Mouse (Mus musculus) megakaryocyte-erythroid progenitor cell, adult 5-6 weeks (primary cell): Measurements from ENCODE around the gene Naglu. TPM values are rescaled to one million over a fixed set of nuclear protein-coding genes. Genes with fewer than 3 reads are reported as not detected.

Experiments
- ATAC-seq: replicated peaks from 2 replicates; pipeline ENCODE4 v1.8.0; 2016; ENCODE audit warnings: mild to moderate bottlenecking, inconsistent platforms; ENCODE audit not compliant: severe bottlenecking, poor library complexity, low FRiP score, low TSS enrichment
- total RNA-seq, 2 experiments: library from RNA; stranded (forward) in 1 of 2; stranded (reverse) in 1 of 2; fragments of 200-1000, 215-1000 nt in 1 of 2; fragments of >200 nt in 1 of 2; fragmentation: Nextera tagmentation in 1 of 2; gene quantifications; 2 replicates each; pipeline ENCODE4 v1.2.3; 2014 to 2017

Gene Naglu
- total RNA-seq (2014; fragmentation: Nextera tagmentation) = 1.5 and 4.3 TPM in 2 replicates
- 3.1 and 4.5 TPM in 2 replicates for total RNA-seq (2017)

DNA sequence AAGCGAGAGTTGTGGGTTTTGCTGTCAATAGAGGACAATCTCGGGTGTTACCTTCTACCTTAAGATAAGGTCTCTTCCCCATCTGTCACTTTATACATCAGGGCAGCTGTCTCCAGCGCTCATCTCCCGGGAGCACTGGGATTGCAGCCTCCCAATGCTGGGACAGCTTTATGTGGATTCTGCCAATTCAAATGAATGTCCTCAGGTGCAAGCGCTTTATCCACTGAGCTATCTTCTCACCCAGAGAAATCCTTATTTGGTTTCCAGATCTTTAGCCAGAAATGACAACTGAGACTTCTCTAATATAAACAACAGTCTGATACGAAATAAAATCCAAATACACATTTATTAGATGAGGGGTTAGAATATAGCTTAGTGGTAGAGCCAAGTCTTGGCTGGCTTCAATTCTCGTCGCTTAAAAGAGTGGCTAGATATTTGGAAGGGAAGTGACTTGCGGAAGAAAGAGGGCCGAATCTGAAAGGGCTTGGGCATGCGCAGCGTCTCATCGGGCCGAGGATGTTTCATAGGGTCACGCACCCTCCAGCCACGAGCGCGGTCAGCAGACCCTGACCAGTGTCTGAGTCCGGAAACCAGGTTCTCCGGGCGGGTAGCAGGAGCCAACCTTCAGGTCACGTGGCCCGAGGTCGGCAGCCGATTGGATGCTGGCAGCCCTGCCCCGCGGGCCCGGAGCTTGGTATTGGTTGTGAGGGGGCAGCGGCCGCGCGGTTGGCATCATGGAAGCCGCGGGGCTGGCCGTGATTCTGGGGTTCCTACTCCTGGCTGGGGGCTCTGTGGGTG lies at the start of gene Naglu:
Gene Naglu (plus strand): TSS at position 622 of the 798 bp plus-strand sequence.
- ATAC-seq = peak; percentile 89

DNA sequence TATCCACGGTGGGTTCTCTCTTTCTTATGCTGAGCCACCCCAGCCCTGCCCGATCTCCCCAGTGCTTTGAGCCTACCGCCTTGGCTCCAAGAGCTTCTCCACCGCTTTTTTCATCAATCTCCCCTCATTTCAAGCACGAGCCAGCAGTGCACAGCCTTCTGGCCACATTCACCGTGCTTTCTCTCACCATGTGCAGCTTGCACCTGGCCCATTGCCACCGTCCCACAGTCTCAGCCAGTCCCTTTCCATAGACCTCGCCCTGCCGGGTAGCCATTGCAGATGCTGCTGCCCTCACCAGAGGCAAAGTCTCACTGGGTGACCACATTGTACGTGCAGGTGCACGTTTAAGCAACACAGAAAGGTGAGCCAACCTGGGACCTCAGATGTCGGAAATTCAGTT lies 46.4 kb upstream of the Naglu start:
- ATAC-seq = no peak

DNA sequence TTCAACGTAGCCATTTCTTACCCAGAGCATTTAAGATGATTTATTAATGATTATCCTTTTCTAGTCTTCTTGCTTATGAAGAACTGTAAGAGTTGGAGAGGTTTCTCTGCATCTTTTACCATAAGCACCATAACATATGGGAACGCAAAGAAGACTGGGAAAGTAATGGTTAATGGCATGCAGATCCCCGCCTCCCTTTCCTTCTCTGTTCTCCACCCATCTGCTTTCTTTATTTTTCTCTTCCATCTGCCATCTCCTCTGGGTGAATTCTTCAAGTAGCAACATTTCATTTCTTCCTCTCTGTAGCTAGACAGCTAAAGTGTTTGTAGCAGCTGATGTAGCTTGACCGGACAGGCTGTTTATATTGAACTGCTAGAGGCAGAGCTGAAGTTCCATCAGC lies 45.8 kb upstream of the Naglu start:
- ATAC-seq = no peak

DNA sequence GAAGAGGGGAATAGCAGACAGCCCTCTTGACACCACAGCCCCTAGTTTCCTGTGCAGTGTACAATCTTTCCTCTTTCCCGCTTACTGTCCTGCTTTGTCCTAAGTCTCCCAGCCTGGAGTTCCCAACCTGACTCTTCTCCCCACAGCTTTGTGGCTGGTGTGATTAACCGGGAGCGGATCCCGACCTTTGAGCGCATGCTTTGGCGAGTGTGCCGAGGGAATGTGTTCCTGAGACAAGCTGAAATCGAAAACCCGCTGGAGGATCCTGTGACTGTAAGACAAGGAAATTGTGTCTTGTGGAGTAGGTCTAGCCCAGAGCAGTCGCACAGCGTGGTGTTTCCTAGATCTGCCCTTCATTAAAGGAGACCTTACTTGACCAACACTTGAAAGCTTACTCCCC lies 42.7 kb upstream of the Naglu start:
- ATAC-seq = no peak

DNA sequence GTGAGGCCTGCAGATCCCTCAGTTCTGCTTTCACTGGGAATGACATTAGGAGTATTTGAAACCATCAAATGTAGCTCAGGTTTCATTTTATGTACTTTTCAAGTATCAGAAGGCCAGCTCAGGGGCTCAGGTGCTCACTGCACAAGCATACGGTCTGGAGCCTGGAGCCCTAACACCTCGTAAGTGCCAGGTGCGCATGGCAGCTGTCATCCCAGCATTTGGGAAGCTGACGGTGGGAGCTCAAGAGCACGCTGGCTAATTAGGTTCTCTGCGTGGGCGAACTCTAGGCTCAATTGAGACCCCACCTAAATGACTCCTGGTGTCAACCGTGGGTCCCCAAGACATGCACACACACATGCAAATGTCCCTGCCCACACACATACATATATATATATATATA lies 40.5 kb upstream of the Naglu start:
- no peak for ATAC-seq

DNA sequence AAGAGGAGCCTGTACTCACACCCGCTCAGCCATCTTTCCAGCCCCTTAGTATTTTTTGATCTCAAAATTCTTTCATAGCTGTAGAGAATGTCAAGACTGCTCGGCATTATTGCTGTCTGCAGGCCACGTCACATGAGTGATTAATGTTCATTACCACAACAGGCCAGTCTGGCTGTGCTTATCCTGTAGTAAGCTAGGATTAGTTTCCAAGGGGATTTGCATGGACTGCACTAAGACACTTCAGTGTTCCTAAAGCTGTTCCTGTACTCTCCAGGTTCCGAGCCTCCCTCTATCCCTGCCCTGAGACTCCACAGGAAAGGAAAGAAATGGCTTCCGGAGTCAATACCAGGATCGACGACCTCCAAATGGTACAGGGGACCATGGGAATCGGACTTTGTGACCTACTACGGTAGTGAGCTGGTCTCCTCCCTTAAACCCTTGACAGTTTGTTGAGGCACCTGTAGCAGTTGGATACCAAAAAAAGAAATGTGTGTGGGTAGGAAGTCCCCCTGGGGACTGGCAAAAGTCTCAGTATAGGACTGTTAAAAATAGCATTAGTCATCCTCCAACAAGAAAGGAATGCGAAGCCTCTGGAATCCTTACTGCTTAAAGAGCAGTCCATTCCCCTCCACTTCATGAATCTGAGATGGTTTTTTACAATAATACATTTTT lies 39.5 kb upstream of the Naglu start:
- ATAC-seq = no peak

DNA sequence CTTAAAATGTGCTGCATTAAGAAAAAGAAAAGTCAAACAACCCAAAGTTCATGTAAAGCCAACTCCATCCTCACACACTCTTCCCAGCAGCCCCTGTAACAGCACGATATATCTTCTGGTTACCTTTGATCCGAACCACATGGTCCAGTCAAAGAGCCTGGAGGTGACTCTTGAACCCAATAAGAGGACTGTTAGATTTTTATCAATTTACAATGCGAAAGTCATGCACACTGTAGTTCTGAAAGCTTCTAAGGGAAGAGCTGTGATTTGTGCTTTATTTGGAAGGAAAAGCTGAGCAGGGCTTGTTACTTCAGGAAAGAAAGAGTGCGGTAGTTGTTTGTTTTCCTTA lies 39.0 kb upstream of the Naglu start:
- no peak for ATAC-seq

DNA sequence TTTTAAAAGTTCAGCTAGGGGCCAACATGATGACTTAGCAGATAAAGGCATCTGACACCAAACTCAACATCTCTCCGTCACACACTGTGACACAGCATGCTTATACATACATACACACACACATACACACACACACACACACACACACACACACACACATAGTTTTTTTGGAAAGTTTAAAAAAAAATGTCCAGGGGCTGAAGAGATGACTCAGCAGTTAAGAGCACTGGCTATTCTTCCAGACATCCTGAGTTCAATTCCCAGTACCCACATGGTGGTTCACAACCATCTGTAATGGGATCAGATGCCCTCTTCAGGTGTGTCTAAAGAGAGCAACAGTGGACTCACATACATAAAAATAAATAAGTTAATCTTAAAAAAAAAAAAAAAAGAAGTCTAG lies 38.3 kb upstream of the Naglu start:
- no peak for ATAC-seq

DNA sequence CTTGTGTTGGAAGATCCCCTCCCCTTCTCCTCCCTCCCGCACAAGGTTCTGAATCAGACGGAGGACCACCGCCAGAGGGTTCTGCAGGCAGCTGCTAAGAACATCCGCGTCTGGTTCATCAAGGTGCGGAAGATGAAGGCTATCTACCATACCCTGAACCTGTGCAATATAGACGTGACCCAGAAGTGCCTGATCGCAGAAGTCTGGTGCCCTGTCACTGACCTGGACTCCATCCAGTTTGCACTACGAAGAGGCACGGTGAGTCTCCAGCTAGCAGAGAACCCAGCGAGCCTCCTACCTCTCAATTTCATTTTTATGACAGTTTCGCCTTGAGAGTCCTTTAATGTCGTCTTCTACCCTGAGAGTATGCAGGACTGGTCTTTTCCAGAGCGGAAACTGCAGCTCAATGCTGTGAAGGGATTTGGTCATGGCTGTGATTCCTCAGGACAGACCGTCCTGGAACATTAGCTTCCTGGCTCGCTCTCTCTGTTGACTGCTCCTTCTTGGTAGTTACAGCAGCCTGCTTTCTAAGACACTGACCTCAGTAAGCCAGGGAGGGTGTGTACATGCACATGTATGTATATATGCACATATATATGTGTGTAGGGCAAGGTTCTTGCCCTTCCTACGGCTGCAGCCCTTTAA lies 35.8 kb upstream of the Naglu start:
- no peak for ATAC-seq

DNA sequence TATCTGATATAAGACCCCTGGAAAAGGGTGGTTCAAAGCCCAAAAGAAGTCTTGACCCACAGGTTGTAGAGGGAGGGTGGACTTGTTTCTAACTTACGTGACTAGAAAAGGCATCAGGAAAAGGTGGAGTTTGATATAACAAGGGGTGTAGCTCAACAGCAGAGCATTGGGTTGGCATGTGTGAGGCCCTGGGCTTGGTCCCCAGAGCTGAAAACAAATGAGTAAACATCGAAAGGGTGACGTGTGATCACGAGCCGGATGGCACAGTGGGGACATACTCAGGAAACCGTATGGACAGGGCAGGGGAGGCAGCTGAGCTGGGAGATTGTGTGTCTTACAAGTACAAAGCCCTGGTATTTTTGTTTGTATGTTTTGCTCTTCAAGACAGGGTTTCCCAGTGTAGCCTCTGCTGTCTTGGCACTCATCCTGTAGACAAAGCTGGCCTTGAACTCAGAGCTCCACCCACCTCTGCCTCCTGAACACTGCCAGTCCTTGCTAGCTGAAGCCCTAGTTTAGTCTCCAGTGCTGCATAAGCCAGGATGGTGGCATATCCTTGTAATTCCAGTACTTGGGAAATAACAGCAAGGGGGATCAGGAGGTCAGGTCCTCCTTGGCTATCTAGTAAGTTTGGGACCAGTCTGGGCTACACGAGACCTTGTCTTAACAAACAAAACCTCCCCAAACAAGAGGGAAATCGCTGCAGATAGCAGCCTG lies 35.0 kb upstream of the Naglu start:
- no peak for ATAC-seq

DNA sequence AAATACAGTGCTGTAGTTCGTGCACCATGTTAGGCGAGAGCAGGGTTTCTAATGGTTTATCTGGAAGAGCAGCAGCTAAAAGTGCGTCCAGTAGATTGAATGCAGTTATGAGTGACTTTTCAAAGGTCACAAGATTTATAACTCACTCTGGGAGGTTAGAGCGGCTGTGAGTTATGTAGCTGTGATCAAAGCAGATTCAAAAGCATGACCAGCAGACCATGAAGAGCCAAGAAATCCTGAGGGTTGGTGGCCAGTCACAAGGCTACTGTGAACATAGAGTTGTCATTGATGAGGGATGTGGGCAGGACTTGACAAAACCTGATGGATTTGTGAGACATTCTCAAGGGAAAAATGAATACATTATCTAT lies 34.5 kb upstream of the Naglu start:
- no peak for ATAC-seq

DNA sequence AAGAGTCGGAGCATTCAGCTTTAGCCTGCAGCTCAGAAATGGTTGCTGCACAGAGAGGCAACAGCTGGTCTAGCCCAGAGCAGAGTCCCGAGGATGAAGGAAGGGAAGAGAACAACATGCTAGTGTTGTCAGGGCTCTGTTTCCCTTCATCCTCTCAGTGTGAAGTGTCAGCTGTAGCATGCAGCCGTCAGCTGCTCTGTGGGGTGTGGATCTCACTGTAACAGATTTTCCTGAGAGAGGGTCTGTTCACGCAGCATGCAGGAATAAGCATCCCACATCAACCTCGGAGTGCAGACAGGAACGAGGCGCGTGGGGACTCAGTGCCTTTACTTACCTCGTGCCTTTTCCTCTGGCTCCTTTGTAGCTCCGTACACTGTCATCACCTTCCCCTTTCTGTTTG lies 32.0 kb upstream of the Naglu start:
- no peak for ATAC-seq

DNA sequence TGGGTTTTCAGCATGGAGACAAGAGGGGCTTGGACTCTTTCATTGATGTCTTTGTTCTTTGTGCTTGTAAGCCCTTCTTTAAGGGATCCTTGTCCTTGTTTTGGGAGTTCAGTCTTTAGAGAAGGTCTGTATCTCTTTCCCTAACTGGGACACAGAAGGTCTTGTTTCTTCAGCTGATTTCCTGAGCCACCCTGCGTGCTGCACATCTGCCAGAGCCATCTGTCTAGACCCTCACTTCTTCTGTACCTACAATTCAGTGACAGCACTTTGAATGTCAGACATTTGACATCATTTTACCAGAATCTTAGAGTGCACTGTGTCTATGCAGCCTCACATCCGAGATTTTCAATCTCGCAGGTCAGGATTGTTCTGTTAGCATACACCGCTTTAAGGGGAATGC lies 24.0 kb upstream of the Naglu start:
- ATAC-seq = no peak

DNA sequence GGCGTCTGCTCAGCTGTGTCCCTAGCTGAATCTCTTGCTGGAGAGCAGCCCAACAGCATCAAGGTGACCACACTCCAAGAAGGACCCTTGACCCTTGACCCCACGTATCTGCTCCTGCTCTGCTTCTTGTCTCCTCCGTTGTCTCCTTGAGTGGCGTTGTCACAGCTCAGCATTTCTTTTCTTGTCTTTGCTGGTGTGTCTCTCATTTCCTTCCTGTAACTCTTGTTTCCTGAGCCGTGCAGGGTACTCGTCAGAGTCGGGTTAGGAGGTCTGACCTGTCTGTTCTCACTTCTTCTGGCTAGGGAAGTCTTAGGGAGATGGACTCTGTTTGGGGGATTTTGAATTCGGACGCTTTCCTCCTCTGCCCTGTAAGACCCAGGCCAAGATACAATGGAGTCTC lies 23.4 kb upstream of the Naglu start:
- no peak for ATAC-seq

DNA sequence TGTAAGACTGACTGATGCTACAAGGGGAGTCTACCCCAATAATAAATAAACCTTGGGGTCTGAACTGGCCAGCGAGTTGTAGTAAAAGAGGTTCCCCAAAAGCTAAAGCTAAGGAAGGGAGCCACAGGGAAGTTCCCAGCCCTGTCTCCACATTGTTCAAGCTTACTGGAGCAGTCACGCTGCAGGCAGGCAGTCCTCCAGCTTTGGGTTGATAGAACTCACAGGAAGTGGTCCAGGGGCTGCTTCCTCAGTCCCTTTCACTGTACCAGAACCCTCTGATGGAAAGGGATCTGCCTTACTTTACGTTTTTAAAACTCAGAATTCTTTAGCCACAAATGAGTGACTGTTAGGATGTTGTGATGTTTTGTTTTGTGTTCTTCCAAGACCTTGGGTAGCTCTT lies 22.3 kb upstream of the Naglu start:
- ATAC-seq = no peak

DNA sequence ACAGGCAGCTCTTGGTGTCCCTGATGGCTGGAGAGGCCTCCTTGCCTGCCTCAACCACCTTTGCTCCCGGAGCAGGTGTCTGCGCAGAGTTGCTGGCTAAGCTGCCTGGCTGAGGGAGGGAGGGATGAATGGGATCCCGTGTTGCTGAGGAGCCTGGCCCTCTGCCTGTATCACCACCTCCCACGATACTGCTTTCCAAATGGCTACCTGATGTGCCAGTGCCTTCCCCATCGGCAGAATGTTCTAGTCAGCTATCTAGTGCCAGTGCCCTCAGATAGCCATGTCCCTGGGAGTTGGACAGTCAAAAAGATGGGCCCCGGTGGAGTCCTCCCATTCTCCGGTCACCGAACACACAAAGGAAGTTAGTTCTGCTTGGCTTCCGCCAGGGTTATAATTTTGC lies 19.5 kb upstream of the Naglu start:
- ATAC-seq = no peak

DNA sequence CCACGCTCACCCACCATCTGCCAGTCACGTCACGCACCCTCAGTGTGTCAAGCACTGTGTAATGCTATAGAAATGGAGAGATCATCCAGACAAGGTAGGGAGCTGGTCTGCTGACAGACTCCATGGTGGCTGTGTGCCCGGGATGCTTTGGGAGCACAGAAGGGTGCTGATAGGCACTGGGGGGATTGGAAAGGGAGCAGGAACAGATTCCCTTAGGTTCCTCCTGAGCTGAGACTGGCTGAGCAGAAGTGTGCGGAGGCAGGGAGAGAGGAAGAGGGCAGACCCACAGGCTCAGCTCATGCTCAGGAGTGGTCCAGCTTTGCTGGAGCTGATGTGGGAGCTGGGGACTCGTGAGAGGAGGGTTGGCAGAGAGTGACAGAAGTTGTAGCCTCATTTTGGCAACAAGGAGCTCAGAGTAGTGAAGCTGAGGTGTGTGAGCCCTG lies 18.7 kb upstream of the Naglu start:
- no peak for ATAC-seq

DNA sequence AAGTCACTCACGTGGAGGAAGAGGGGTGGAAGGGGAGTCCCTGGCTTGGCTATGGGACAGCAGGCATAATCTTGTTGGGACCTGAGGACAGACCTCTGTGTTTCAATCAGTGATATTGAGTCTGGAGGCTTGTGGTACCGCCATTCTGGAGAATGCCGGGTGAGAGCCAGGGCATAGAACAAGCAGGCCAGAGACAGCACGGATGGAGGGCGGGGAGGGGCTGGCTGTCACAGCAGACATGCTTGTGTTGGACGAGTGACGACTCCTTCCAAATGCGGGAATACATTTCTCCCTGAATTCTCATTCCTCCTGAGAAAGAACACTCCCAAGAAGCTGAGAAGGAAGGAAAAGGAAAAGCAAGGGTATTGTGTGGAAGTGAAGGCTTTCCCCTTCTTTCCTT lies 18.2 kb upstream of the Naglu start:
- ATAC-seq = no peak

DNA sequence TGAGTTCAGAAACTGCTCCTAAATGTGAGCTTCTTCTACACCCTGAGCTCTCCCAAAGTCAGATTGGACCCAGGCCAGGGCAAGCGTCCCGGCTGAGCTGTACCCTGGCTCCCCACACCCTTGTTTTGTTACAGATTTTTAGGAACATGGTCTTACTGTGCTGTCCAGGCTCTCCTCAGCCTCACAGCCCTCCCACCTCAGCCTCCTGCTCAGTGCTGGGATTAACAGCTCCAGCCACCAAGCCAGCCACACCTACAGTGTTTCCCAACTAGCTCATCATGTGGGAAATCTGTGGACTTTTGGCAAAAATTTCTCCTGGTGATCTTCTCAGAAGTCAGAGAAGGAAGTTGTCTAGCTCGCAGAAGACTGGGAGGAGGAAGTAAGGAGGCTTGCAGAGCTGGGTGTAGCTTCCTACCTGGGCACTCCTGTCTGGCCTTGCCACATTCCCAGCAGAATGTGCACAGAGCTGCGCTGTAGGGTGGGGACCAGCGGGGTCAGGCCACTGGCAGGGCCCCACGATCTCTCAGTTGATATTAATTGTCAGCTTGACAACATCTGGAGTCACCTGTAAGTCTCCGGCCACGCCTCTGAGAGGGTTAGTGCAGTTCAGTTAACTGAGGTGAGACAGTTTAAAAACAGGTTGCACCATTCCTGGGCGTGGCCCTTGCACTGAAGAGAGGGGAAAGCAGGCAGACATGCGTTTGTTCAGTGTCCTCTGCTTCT lies 16.9 kb upstream of the Naglu start:
- ATAC-seq = no peak

DNA sequence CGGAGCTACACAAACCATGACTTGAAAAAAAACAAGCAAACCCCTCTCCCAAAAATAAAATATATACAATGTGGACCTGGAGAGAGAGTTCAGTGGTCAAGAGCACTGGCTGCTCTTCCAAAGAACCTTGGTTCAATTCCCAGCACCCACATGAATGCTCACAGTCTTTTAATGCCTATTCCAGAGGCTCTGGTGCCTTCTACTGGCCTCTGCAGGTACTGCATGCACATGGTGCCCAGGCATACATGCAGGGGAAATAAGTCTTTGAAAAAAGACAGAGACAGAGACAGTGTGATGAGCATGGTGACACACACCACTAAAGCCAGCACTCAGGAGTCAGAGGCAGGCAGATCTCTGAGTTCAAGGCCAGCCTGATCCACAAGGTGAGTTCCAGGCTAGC lies 15.8 kb upstream of the Naglu start:
- no peak for ATAC-seq
